In genomic region chr12:99956411-99956810, GRCm38 (mm10) we compare ENCODE assay signal across 19 mouse cellular contexts. TPM values are rescaled to one million over a fixed set of nuclear protein-coding genes. Genes with fewer than 3 reads are reported as not detected.
DNase-seq lines count a peak whose midpoint lies in the region; ATAC-seq lines count a peak whose summit lies in the region.
"Had no signal": no experiment of that assay in that cellular context is flagged by ENCODE, and none has a peak within 500 bp of the region (broad histone marks: within the 10 kb centered on the region; RNA-seq: fewer than 3 reads in every experiment).

No protein-coding gene starts in this region.

- ATAC-seq in heart, embryonic 12.5 days (ENCODE audit: insufficient number of reproducible peaks, low FRiP score) = no peak
- peak; percentile 93 for ATAC-seq in granulocyte monocyte progenitor cell, adult 5-6 weeks (replicated peaks; ENCODE audit: poor library complexity, severe bottlenecking)
- ATAC-seq in monocyte, adult 5-6 weeks (replicated peaks; ENCODE audit: insufficient number of reproducible peaks, low FRiP score, low TSS enrichment, poor library complexity, severe bottlenecking) = peak; percentile 91
- ATAC-seq: forebrain, postnatal 0 days; intestine, embryonic 16.5 days; midbrain, embryonic 16.5 days had no signal

- H3K9ac ChIP-seq in heart, embryonic 12.5 days = no peak overlapping the region
- H3K9ac ChIP-seq: embryonic facial prominence, embryonic 13.5 days; forebrain, postnatal 0 days; heart, embryonic 13.5 days; hindbrain, embryonic 15.5 days; lung, embryonic 14.5 days had no signal

- H3K27me3 ChIP-seq in heart, embryonic 10.5 days (ENCODE audit: insufficient read depth, poor library complexity, severe bottlenecking) = peaks cover 7% of the 10 kb centered on the region; the same call in 1 of the 2 replicates
- H3K27me3 ChIP-seq in heart, embryonic 12.5 days (replicated peaks) = peaks cover 6% of the 10 kb centered on the region; the same call in 1 of the 2 replicates

- peaks cover 6% of the 10 kb centered on the region; the same call in 1 of the 2 replicates for H3K36me3 ChIP-seq in heart, embryonic 10.5 days
- peaks cover 4% of the 10 kb centered on the region; the same call in 1 of the 2 replicates for H3K36me3 ChIP-seq in heart, embryonic 12.5 days

- no peak overlapping the region for H3K27ac ChIP-seq in heart, embryonic 10.5 days
- no peak overlapping the region for H3K27ac ChIP-seq in heart, embryonic 12.5 days (ENCODE audit: poor library complexity, severe bottlenecking)
- H3K27ac ChIP-seq: embryonic facial prominence, embryonic 13.5 days; heart, embryonic 13.5 days; hindbrain, embryonic 15.5 days had no signal

- H3K4me3 ChIP-seq in heart, embryonic 10.5 days = no peak overlapping the region
- H3K4me3 ChIP-seq in heart, embryonic 12.5 days = no peak overlapping the region
- H3K4me3 ChIP-seq: embryonic facial prominence, embryonic 13.5 days; heart, embryonic 13.5 days; hindbrain, embryonic 15.5 days had no signal

- H3K9me3 ChIP-seq in heart, embryonic 10.5 days = no peaks in the 10 kb centered on the region
- no peaks in the 10 kb centered on the region for H3K9me3 ChIP-seq in heart, embryonic 12.5 days (replicated peaks)
- H3K9me3 ChIP-seq: embryonic facial prominence, embryonic 13.5 days; heart, embryonic 13.5 days; hindbrain, embryonic 15.5 days had no signal

- WGBS in heart, embryonic 10.5 days = 78% methylated on average over 7 of the region's 7 CpGs
- 79% methylated on average over 7 of the region's 7 CpGs for WGBS in heart, embryonic 12.5 days

- DNase-seq in heart, embryonic 10.5 days (ENCODE audit: low spot score) = peak; percentile 30
- DNase-seq in spleen, adult 18-20 months = peak; percentile 37 to 43
- DNase-seq in spleen, postnatal 4 days (ENCODE audit: low spot score in 2 of 2) = no peak
- no peak for DNase-seq in testis, postnatal 10 days (ENCODE audit: low spot score)
- DNase-seq in right cerebral cortex, postnatal 4 days = no peak
- DNase-seq: adrenal gland, postnatal 36 days; cerebellum, adult 9-10 months; forebrain, postnatal 0 days; layer of hippocampus, postnatal 36 days; lung, embryonic 14.5 days; retina, postnatal 1 day had no signal

- no peak overlapping the region for H3K4me2 ChIP-seq in heart, embryonic 12.5 days
- H3K4me2 ChIP-seq: embryonic facial prominence, embryonic 13.5 days; heart, embryonic 13.5 days; hindbrain, embryonic 15.5 days; lung, embryonic 14.5 days had no signal

- peaks cover 14% of the 10 kb centered on the region for H3K4me1 ChIP-seq in heart, embryonic 10.5 days
- peaks cover 14% of the 10 kb centered on the region for H3K4me1 ChIP-seq in heart, embryonic 12.5 days (replicated peaks)

RNA-seq across cellular contexts. Expression of gene Kcnk13, which starts 7.9 kb away (rescaled TPM):
- 0.05 and 0.23 TPM in 2 replicates for polyA plus RNA-seq in heart, embryonic 10.5 days (2016; fragmentation: Nextera tagmentation; extraction: Ambion mirVana)
- polyA plus RNA-seq in heart, embryonic 12.5 days (2016; fragmentation: Nextera tagmentation; extraction: Ambion mirVana) = 0.12 and 0.27 TPM in 2 replicates
- total RNA-seq in granulocyte monocyte progenitor cell, adult 5-6 weeks (2014; fragmentation: Nextera tagmentation) = 1.2 TPM in 2 replicates
- total RNA-seq in granulocyte monocyte progenitor cell, adult 5-6 weeks (2017) = 0.15 and 0.65 TPM in 2 replicates
- total RNA-seq in monocyte, adult 5-6 weeks (2017) = 0.29 to 0.96 TPM (median 0.49 TPM) in 3 replicates

Comparison
In these comparisons a context has a peak if more than half of its experiments do, and no peak if none do; other contexts are left out.
1. DNase-seq: peak in heart, embryonic 10.5 days (single experiment) and spleen, adult 18-20 months (2 of 2); none in spleen, postnatal 4 days (0 of 2), testis, postnatal 10 days (single experiment) and right cerebral cortex, postnatal 4 days (single experiment).